Mouse (Mus musculus): ENCODE data around the gene Zfp992. TPM values are rescaled to one million over a fixed set of nuclear protein-coding genes. Genes with fewer than 3 reads are reported as not detected.
"Not testable (repeated sequence)": the region's sequence is repeated elsewhere in the genome, so short reads cannot be mapped to it uniquely, and the experiment has no call there.

Gene Zfp992
- polyA plus RNA-seq, 1 experiment = 1.0 TPM

- H3K36me3 ChIP-seq (ENCODE audit: control insufficient read depth, insufficient read depth); H3K4me3 ChIP-seq; H3K27me3 ChIP-seq (ENCODE audit: control insufficient read depth, insufficient read depth, insufficient read length); H3K79me2 ChIP-seq (ENCODE audit: control insufficient read depth, insufficient read depth); H3ac ChIP-seq (ENCODE audit: control insufficient read depth, insufficient read length); H3K4me2 ChIP-seq (ENCODE audit: low read depth): not testable (repeated sequence)
Observed at GRCm38 (mm10) chr4:146509029-146509428, 60.2 kb downstream of the Zfp992 start.

DNA sequence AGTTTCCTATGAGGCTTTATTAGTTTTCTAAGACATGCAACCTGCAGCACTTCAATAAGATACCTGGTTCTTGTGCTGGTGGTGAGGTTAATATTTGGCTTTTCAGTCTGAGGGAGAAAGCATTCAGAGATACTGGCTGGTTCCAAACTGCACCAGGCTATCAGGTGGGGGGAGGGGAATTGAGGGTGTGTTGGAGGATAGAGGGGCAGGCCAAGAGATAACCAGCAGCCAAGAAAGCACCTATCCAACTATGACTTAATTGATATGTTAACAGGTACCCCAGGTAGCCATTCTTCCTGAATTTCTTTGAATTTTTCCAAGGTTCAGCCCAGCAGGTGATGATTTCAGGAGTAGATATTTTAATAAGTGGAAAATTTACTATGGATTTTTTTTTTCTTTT lies 63.0 kb downstream of the Zfp992 start:
- H3K27me3 ChIP-seq (ENCODE audit: control insufficient read depth, insufficient read depth, insufficient read length); H3K36me3 ChIP-seq (ENCODE audit: control insufficient read depth, insufficient read depth); H3ac ChIP-seq (ENCODE audit: control insufficient read depth, insufficient read length); H3K4me3 ChIP-seq; H3K4me2 ChIP-seq (ENCODE audit: low read depth); H3K79me2 ChIP-seq (ENCODE audit: control insufficient read depth, insufficient read depth): not testable (repeated sequence)

- Histone ChIP-seq H3K36me3 (ENCODE audit: control insufficient read depth, insufficient read depth) (no peaks in the 10 kb centered on the region), H3ac (ENCODE audit: control insufficient read depth, insufficient read length) (no peak overlapping the region), H3K4me2 (ENCODE audit: low read depth) (no peak overlapping the region), H3K79me2 (ENCODE audit: control insufficient read depth, insufficient read depth) (no peaks in the 10 kb centered on the region), H3K27me3 (ENCODE audit: control insufficient read depth, insufficient read depth, insufficient read length) (no peaks in the 10 kb centered on the region), H3K4me3 (no peak overlapping the region)
- no peak for TF ChIP-seq MYOG (IDR thresholded peaks at IDR 0.05; ENCODE audit: control insufficient read depth in 1 of 3, insufficient read depth in 1 of 3, insufficient read length in 2 of 3, low read depth in 2 of 3)
- TF ChIP-seq MAX (IDR thresholded peaks at IDR 0.05; ENCODE audit: low read depth) = no peak
- TF ChIP-seq SRF (IDR thresholded peaks at IDR 0.05; ENCODE audit: control insufficient read depth, insufficient read length, low read depth) = no peak
- TF ChIP-seq TCF3 (IDR thresholded peaks at IDR 0.05; ENCODE audit: insufficient read length, low read depth) = no peak
- TF ChIP-seq USF1 (IDR thresholded peaks at IDR 0.05; ENCODE audit: low read depth) = no peak
- no peak for TF ChIP-seq CEBPB (IDR thresholded peaks at IDR 0.05; ENCODE audit: insufficient read depth, poor library complexity, severe bottlenecking)
- TF ChIP-seq MYOD1 (IDR thresholded peaks at IDR 0.05; ENCODE audit: control insufficient read depth in 1 of 3, insufficient read length in 2 of 3, low read depth in 2 of 3) = no peak
- no peak for TF ChIP-seq E2F4 (IDR thresholded peaks at IDR 0.05; ENCODE audit: insufficient read depth)
- TF ChIP-seq REST (IDR thresholded peaks at IDR 0.05; ENCODE audit: insufficient read depth, insufficient read length) = no peak
- TF ChIP-seq TCF12 (IDR thresholded peaks at IDR 0.05; ENCODE audit: insufficient read depth, poor library complexity, severe bottlenecking) = no peak
- TF ChIP-seq POLR2AphosphoS2 (IDR thresholded peaks at IDR 0.05; ENCODE audit: insufficient read length, low read depth) = no peak
- no peak for TF ChIP-seq POLR2A (IDR thresholded peaks at IDR 0.05; ENCODE audit: insufficient read length, low read depth)
Observed at GRCm38 (mm10) chr4:146516474-146516873, 67.7 kb downstream of the Zfp992 start.

GRCm38 (mm10) chr4:146517150-146517549 lies 68.3 kb downstream of the Zfp992 start:
- H3K79me2 ChIP-seq (ENCODE audit: control insufficient read depth, insufficient read depth); H3K27me3 ChIP-seq (ENCODE audit: control insufficient read depth, insufficient read depth, insufficient read length); H3K4me3 ChIP-seq; H3ac ChIP-seq (ENCODE audit: control insufficient read depth, insufficient read length); H3K4me2 ChIP-seq (ENCODE audit: low read depth); H3K36me3 ChIP-seq (ENCODE audit: control insufficient read depth, insufficient read depth): not testable (repeated sequence)

Other genes with a start within 250 kb of the Zfp992 start
- 0.06 TPM for gene Zfp981, start 53.0 kb downstream of the Zfp992 start, polyA plus RNA-seq (2012; fragmentation: generic; extraction: Trizol)
- gene Zfp993, start 161.9 kb downstream of the Zfp992 start, polyA plus RNA-seq (2012; fragmentation: generic; extraction: Trizol) = 0.70 TPM

Data from myocyte (in vitro differentiated cells).